13 mouse cellular contexts compared by ENCODE assay signal in the genomic region with DNA sequence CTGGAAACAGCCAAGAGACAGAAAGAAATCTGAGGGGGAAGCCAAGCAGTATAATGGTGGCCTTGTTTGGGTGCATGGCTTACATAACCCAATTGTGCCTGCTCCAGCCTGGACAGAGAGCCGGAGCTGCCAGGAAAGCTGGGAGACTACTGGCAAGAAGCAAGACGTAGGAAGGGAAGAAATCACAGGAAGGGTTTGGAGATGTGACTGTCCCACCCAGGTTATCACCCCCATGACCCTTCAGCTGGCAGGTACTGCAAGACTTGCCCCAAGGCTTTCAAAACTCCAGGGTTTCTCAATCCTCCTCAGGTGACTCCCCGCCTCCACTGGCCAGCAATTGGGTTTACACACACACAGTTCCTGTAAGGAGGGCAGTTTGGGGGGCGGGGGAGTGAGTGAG. TPM values are rescaled to one million over a fixed set of nuclear protein-coding genes. Genes with fewer than 3 reads are reported as not detected.
DNase-seq lines count a peak whose midpoint lies in the region; ATAC-seq and TF ChIP-seq lines count a peak whose summit lies in the region.
"Had no signal": no experiment of that assay in that cellular context is flagged by ENCODE, and none has a peak within 500 bp of the region (broad histone marks: within the 10 kb centered on the region; RNA-seq: fewer than 3 reads in every experiment).

A gene (plus strand): TSS at position 152 of the 400 bp plus-strand sequence.

- 56% methylated on average over 4 of the region's 4 CpGs for WGBS in liver, embryonic 15.5 days (ENCODE audit: insufficient replicate concordance)
- WGBS in liver, embryonic 11.5 days: 66% methylated on average over 4 of the region's 4 CpGs

- H3K4me3 ChIP-seq in gastrocnemius, adult 2 months: no peak within 1 kb of the TSS
- H3K4me3 ChIP-seq in liver, embryonic 15.5 days (replicated peaks): no peak within 1 kb of the TSS; the same call in 1 of the 2 replicates
- no peak within 1 kb of the TSS for H3K4me3 ChIP-seq in liver, embryonic 11.5 days (ENCODE audit: low read depth, low read length)
- H3K4me3 ChIP-seq: lung, embryonic 15.5 days; neural tube, embryonic 12.5 days had no signal

- peak; percentile 56 for DNase-seq in gastrocnemius, adult 2 months
- no peak for DNase-seq in gastrocnemius, postnatal 4 days (ENCODE audit: low spot score in 2 of 2)
- no peak for DNase-seq in liver, embryonic 11.5 days (ENCODE audit: low spot score)
- no peak for DNase-seq in urinary bladder, adult 2 months (ENCODE audit: low spot score)
- DNase-seq in urinary bladder, postnatal 10 days (ENCODE audit: low spot score): no peak
- DNase-seq: spleen, adult 18-20 months; thymus, postnatal 36 days had no signal

- no peak within 1 kb of the TSS for H3K4me2 ChIP-seq in liver, embryonic 15.5 days
- H3K4me2 ChIP-seq in liver, embryonic 11.5 days: no peak within 1 kb of the TSS
- H3K4me2 ChIP-seq: lung, embryonic 15.5 days; neural tube, embryonic 12.5 days had no signal

- ATAC-seq in liver, embryonic 15.5 days (ENCODE audit: insufficient read depth): no peak
- no peak for ATAC-seq in liver, embryonic 11.5 days (replicated peaks; ENCODE audit: low FRiP score)
- ATAC-seq in hematopoietic stem cell, adult 5-6 weeks (replicated peaks in 1 of 2; ENCODE audit: insufficient read depth in 1 of 2, low FRiP score in 2 of 2, low TSS enrichment in 1 of 2, low read depth in 1 of 2, poor library complexity in 2 of 2, severe bottlenecking in 2 of 2): peak in 1 of 2 experiments; percentile 8; a peak in 1 of 4 replicates
- no peak for ATAC-seq in neutrophil, adult 5-6 weeks (ENCODE audit: extremely low read depth, insufficient number of reproducible peaks, low FRiP score, poor library complexity, severe bottlenecking)

- H3K27me3 ChIP-seq in liver, embryonic 15.5 days: no peaks in the 10 kb centered on the region
- 0 out of 2 replicates have a peak, but pooled peaks cover 3% of the 10 kb centered on the region for H3K27me3 ChIP-seq in liver, embryonic 11.5 days (replicated peaks; ENCODE audit: control insufficient read depth, insufficient read depth, low read length)
- H3K27me3 ChIP-seq: CH12.LX; lung, embryonic 15.5 days; neural tube, embryonic 12.5 days had no signal

- no peak for TF ChIP-seq CTCF in gastrocnemius, adult 2 months (IDR thresholded peaks at IDR 0.05)

- no peaks in the 10 kb centered on the region for H3K36me3 ChIP-seq in liver, embryonic 15.5 days (replicated peaks)
- no peaks in the 10 kb centered on the region for H3K36me3 ChIP-seq in liver, embryonic 11.5 days (ENCODE audit: control insufficient read depth, insufficient read depth, low read length)
- H3K36me3 ChIP-seq: lung, embryonic 15.5 days; neural tube, embryonic 12.5 days had no signal

- intact Hi-C loops in gastrocnemius, adult 2 months (cut with DNase I): no loop called here

- H3K27ac ChIP-seq in gastrocnemius, adult 2 months: peak within 1 kb of the TSS; percentile 32; the same call in 1 of the 2 replicates
- no peak within 1 kb of the TSS for H3K27ac ChIP-seq in liver, embryonic 15.5 days (replicated peaks)
- no peak within 1 kb of the TSS for H3K27ac ChIP-seq in liver, embryonic 11.5 days (ENCODE audit: low read depth, low read length)
- H3K27ac ChIP-seq: lung, embryonic 15.5 days; neural tube, embryonic 12.5 days had no signal

- no peaks in the 10 kb centered on the region for H3K9me3 ChIP-seq in liver, embryonic 15.5 days (replicated peaks)
- no peaks in the 10 kb centered on the region for H3K9me3 ChIP-seq in liver, embryonic 11.5 days (ENCODE audit: control insufficient read depth, low read length)
- H3K9me3 ChIP-seq: lung, embryonic 15.5 days; neural tube, embryonic 12.5 days had no signal

- no peaks in the 10 kb centered on the region for H3K4me1 ChIP-seq in liver, embryonic 15.5 days (replicated peaks)
- H3K4me1 ChIP-seq in liver, embryonic 11.5 days (replicated peaks; ENCODE audit: control insufficient read depth, insufficient read depth, low read length): 0 out of 2 replicates have a peak, but pooled peaks cover 3% of the 10 kb centered on the region
- H3K4me1 ChIP-seq: lung, embryonic 15.5 days; neural tube, embryonic 12.5 days had no signal

- H3K9ac ChIP-seq in liver, embryonic 15.5 days: no peak within 1 kb of the TSS
- no peak within 1 kb of the TSS for H3K9ac ChIP-seq in liver, embryonic 11.5 days (ENCODE audit: low read depth, low read length)
- H3K9ac ChIP-seq: lung, embryonic 15.5 days; neural tube, embryonic 12.5 days had no signal

RNA-seq across cellular contexts. Expression of the gene that starts here (rescaled TPM):
- 1 to 10 TPM; 1.8 to 6.9 TPM for total RNA-seq in gastrocnemius, adult 2 months (2021)
- 10 to 100 TPM in 1 of 2 experiments, 1 to 10 TPM in 1; 9.7 to 12.8 TPM for total RNA-seq in gastrocnemius, postnatal 4 days (2021)
- 15.1 and 17.7 TPM in 2 replicates for polyA plus RNA-seq in liver, embryonic 15.5 days (2015; fragmentation: Nextera tagmentation; extraction: Ambion mirVana)
- 0.41 and 0.49 TPM in 2 replicates for polyA plus RNA-seq in liver, embryonic 11.5 days (2014; fragmentation: Nextera tagmentation; extraction: Ambion mirVana)
- 16.0 and 55.2 TPM in 2 replicates for total RNA-seq in hematopoietic stem cell, adult 5-6 weeks (2017)
- total RNA-seq in neutrophil, adult 5-6 weeks (2017): 241 and 251 TPM in 2 replicates
- polyA plus RNA-seq in urinary bladder, adult 2 months (2012; rRNA removed): 0.10 and 0.44 TPM in 2 replicates

Comparison
In these comparisons a context has a peak if more than half of its experiments do, and no peak if none do; other contexts are left out.
1. RNA of the gene that starts here (polyA plus RNA-seq): 15.1 to 17.7 TPM in liver, embryonic 15.5 days; 0.41 to 0.49 TPM in liver, embryonic 11.5 days and 0.10 to 0.44 TPM in urinary bladder, adult 2 months; every median in the first group is over 10 times any median in the second.